Mouse (Mus musculus): ENCODE results near the gene Gucy1b2.

DNA sequence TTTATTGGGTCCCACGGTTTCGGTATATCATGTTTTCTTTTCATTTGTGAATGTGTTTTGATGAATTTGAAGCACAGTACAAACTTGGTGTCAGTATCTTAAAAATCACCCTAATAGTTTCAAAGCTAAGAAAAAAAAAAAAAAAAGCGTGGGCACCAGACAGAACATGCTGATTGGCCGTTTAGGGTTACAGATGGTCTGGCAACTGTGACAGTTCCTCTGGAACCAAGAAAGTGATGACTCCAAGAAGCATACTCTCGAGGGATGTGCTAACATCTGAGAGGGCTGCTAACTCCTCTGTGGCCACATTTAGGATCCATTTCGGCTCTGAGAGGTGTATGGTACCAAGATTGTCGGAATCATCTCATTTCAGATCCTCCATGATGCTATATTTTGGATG, 100.9 kb downstream of the Gucy1b2 start:
- TF ChIP-seq POLR2A (IDR thresholded peaks at IDR 0.05; ENCODE audit: extremely low read depth, insufficient read depth, low read length) (no peak), CTCF (IDR thresholded peaks at IDR 0.05; ENCODE audit: low read depth, low read length) (no peak)

All from liver, adult 2 months (tissue).